Mouse (Mus musculus) cortical plate, adult 2 months (tissue): ENCODE measurements around the gene Pcx. TPM values are rescaled to one million over a fixed set of nuclear protein-coding genes. Genes with fewer than 3 reads are reported as not detected.

Experiments used
- H3K27ac ChIP-seq: fragments of 200-500 bp; 2 replicates; pipeline ENCODE4 v1.5.1; 2012; ENCODE audit warnings: low read length, control low read depth, inconsistent platforms; ENCODE audit not compliant: insufficient read depth
- H3K4me1 ChIP-seq: fragments of 200-500 bp; 2 replicates; pipeline ENCODE4 v1.6.1; 2011; ENCODE audit warnings: low read length; ENCODE audit not compliant: control insufficient read depth, insufficient read depth
- H3K4me3 ChIP-seq: fragments of 200-500 bp; 2 replicates; pipeline ENCODE4 v1.5.1; 2011; ENCODE audit warnings: mild to moderate bottlenecking, low read length, control low read depth; ENCODE audit not compliant: insufficient read depth
- CTCF ChIP-seq: fragments of 200-500 bp; IDR thresholded peaks from 2 replicates; pipeline ENCODE4 v1.5.1; 2011; ENCODE audit warnings: mild to moderate bottlenecking, control low read depth, low read length; ENCODE audit not compliant: insufficient read depth; ENCODE audit errors: extremely low read depth
- POLR2A ChIP-seq: fragments of 200-500 bp; IDR thresholded peaks from 2 replicates; pipeline ENCODE4 v1.6.1; 2011; ENCODE audit warnings: mild to moderate bottlenecking, low read length, control low read depth; ENCODE audit not compliant: insufficient read depth; ENCODE audit errors: extremely low read depth
- polyA plus RNA-seq: library from polyadenylated mRNA; depleted of rRNA; stranded (reverse); fragments of >200 nt; gene quantifications from 2 replicates; pipeline ENCODE4 v1.2.3, GENCODE M21; 2012

Gene Pcx
- polyA plus RNA-seq, 1 experiment, result 41.4 TPM

DNA sequence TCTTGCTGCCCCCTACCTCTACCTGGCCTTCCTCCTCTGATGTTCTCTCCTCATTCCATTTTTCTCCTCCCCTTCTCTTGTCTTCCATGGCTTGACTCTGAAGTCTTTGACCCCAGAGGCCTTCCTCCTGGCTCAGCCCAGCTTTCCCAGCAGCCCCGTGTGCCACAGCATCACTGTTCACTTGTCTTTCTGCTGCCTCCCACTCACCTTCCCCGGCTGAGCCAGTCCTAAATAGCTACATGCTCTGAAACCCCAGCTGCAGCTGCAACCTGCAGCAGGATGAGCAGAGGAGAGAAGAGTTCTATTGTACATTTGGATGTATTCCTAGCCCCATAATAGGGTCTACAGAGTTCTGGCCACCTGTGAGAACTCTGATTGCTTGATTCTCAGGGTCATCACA is 77.2 kb downstream of the Pcx start:
- Histone ChIP-seq H3K27ac (no peak overlapping the region), H3K4me1 (peaks cover 5% of the 10 kb centered on the region; the same call in 1 of the 2 replicates), H3K4me3 (no peak overlapping the region)
- TF ChIP-seq POLR2A, result no peak
- no peak for TF ChIP-seq CTCF

DNA sequence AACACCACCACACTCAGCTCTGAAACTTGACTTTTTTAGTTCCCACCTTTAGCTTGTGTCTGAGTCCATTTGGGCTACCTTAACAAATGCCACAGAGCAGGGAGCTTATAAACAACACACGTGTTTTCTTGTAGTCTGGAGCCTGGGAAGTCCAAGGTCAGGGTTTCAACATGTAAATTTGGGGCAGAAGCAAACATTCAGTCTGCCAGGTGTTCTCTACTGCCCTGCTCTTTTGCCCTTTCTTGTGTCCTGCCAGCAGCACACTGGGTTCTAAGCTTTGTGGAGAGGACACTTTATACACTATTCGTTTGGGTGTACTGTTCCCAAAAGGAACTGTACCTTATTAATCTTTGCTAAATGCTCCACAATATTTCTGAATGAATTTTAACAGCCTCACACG is 78.2 kb downstream of the Pcx start:
- H3K4me3 ChIP-seq, result no peak overlapping the region
- peaks cover 5% of the 10 kb centered on the region; the same call in 1 of the 2 replicates for H3K4me1 ChIP-seq
- no peak overlapping the region for H3K27ac ChIP-seq
- TF ChIP-seq POLR2A, result no peak
- TF ChIP-seq CTCF, result no peak

DNA sequence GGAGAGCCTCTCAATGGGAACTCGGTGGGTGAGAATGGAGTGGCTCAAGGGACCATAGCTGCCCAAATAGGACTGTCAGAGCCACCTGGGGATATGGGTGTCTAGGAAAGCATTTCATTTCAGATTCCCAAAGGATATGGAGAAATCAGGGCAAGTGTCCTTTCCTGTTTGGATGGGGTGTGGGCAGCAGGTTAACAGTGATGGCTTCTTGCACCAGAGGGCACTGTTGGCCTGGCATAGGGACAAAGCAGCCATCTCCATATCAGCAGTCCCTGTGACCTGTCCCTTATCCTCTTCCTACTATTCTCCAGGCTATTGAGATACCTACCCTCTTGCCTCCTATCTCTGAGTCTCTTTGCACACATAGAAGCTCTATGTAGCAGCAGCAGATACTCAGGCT is 78.8 kb downstream of the Pcx start:
- no peak overlapping the region for H3K27ac ChIP-seq
- H3K4me3 ChIP-seq, result no peak overlapping the region
- H3K4me1 ChIP-seq, result peaks cover under 1% of the 10 kb centered on the region; the same call in 1 of the 2 replicates
- TF ChIP-seq POLR2A (no peak), CTCF (0 out of 2 replicates have a peak, but pooled peaks have one; percentile 14)

DNA sequence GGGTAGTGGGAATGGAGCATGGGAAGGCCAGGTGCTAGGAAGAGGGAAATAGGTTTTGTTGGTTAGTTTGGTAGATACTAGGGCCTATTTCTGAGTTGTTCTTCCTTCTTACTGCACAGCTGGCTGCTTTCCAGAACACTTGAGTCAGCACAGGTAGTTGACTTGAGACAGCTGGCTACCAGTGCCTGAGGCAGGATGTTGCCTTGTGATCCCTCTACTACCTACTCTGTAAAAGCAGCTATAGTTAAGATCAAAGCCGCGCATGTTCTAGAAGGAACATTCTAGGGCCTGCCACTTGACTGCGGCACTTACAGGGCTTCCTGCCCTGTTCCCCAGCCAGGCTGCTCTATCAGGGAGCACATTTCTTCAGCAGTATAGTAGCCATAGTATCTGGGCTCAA is 79.8 kb downstream of the Pcx start:
- no peaks in the 10 kb centered on the region; the same call in 1 of the 2 replicates for H3K4me1 ChIP-seq
- H3K27ac ChIP-seq, result no peak overlapping the region
- H3K4me3 ChIP-seq, result no peak overlapping the region
- TF ChIP-seq CTCF, result no peak
- no peak for TF ChIP-seq POLR2A

DNA sequence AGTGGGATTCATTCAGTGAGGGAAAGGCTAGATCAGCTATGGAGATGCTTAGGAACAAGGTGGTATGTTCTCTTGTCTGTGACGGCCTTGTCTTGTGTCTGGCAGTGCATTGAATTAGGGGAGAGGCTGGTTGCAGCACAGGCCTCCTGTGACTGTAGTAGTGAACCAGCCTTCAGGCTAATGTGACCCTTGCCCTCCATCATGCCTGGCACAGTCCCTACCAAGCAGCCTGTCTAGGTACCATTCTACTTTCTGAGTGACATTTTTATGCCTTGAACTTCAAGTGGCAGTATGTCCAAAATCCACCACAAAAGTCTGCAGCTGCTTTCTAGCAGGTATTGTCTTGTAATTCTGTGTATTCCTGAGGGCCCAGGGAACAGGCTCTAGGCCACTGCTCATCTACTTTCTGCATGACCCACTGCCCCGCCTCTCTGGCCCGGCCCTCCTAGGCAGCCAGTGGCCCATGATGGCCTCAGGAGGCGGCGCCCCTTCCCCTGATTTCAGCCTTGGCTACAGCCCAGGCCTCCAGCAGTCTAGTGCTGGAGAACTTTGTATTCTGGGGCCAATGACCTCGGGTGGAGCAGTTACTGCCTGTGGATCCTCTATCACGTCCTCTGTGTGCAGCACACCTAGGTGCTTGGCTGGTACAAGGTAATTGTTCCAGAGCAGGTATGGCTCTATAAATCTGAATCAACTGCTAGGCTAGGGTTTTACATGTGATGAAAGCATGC is 83.7 kb downstream of the Pcx start:
- TF ChIP-seq CTCF (no peak), POLR2A (no peak)
- no peak overlapping the region for H3K4me3 ChIP-seq
- no peak overlapping the region for H3K27ac ChIP-seq
- H3K4me1 ChIP-seq, result no peaks in the 10 kb centered on the region

DNA sequence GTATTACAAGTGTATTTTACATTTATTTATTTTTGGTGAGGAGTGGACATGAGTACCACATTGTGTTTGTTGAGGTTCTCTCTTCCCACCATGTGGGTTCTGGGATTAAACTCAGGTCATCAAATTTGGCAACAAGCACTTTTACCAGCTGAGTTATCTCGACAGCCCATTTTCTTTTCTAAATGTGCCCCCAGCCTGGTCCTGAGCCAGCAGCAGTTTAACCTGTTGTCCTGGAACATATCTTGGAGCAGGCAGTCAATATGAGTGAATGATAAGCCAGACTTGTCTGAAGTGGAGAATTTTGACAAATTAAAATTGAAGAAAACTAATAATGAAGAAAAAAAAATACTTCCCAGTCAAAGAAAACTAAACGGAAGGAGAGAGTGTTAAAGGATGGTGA is 85.8 kb downstream of the Pcx start:
- H3K4me3 ChIP-seq, result no peak overlapping the region
- no peak for TF ChIP-seq POLR2A
- no peak for TF ChIP-seq CTCF
- H3K4me1 ChIP-seq, result no peaks in the 10 kb centered on the region
- H3K27ac ChIP-seq, result no peak overlapping the region

DNA sequence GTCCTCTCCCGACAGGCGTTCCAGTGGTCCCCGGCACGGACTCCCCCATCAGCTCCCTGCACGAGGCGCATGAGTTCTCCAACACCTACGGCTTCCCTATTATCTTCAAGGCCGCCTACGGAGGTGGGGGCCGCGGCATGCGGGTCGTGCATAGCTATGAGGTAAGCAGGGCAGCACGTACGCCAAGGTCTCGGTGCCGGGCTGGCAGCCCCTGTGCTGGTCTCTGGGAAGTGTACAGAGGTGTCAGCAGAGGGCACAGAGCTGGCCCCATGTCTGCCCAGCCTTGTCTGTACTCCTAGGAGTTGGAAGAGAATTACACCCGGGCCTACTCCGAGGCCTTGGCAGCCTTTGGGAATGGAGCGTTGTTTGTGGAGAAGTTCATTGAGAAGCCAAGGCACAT is 92.2 kb downstream of the Pcx start:
- Histone ChIP-seq H3K4me1 (no peaks in the 10 kb centered on the region), H3K27ac (no peak overlapping the region), H3K4me3 (no peak overlapping the region)
- no peak for TF ChIP-seq POLR2A
- TF ChIP-seq CTCF, result no peak

DNA sequence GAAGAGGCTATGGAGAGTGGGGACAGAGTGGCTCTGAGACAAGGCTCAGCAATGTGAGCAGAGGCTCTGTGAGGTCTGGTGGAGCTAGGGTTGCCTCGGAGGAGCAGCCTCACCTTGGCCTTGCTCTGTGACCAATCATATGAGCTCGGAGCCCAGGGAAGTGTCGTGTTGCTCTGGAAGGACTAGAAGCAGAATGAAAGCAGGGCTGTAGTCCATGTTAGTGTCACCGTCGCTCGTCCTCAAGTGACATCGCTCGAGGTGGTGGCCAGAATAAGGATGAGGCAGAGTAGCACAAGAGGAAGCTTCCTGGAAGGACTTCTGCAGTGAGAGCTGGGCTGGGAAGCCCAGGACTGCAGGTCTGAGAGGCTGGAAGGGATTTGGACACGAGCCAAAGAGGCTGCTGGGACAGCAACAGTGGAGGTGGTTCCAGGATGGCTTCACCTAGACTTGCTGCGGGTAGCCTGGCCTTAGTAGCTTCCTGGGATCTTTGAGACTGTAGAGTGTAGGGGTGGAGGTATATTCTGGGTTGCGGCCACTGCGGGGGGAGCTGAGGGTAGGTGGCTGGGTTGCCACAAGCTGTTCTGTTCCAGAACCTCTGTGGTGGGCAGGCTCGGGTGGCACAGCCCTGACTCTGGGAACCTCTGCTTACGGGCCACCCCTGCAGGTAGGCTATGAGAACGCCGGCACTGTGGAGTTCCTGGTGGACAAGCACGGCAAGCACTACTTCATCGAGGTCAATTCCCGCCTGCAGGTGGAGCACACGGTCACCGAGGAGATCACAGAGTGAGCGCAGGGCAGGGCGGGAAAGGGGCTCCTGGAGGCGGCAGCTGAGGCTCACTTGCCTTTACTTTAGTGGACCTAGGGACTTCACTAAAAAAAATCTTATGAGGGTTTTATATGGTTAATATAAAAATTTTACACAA is 93.8 kb downstream of the Pcx start:
- no peak for TF ChIP-seq CTCF
- TF ChIP-seq POLR2A, result no peak
- Histone ChIP-seq H3K4me3 (no peak overlapping the region), H3K4me1 (no peaks in the 10 kb centered on the region), H3K27ac (no peak overlapping the region)

DNA sequence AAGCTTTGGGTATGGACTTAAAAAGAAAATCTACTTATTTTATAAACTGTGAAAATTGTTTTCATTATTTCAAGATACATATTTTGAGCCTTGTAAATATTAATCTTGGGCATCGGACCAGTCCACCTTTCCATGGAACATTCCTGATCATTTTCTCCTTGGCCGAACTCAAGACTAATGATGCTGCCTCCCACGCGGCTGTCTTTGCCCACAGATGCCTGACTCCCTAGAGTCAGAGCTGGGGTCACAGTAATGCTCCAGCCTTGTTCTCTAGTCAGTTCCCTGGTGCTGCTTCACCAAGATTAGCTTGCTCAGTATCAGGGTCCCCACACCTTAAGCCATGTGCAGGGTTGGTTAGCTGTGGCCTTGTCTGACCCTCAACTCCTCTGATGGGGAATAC is 95.4 kb downstream of the Pcx start:
- Histone ChIP-seq H3K4me3 (no peak overlapping the region), H3K4me1 (no peaks in the 10 kb centered on the region), H3K27ac (no peak overlapping the region)
- no peak for TF ChIP-seq POLR2A
- TF ChIP-seq CTCF, result no peak
